Mouse (Mus musculus) midbrain, embryonic 13.5 days (tissue): ENCODE data around the gene Ccdc106. TPM values are rescaled to one million over a fixed set of nuclear protein-coding genes. Genes with fewer than 3 reads are reported as not detected.
"Not testable (repeated sequence)": the region's sequence is repeated elsewhere in the genome, so short reads cannot be mapped to it uniquely, and the experiment has no call there.

Experiments used
- ATAC-seq: fragments of 200-750 bp; cut with Nextera tagmentation; 2 replicates; pipeline ENCODE4 v1.8.0; 2017; ENCODE audit warnings: mild to moderate bottlenecking, moderate TSS enrichment, moderate library complexity
- H3K27ac ChIP-seq: fragments of 300-500 bp; sonication (generic); 2 replicates; pipeline ENCODE4 v1.5.1; 2015; ENCODE audit warnings: inconsistent platforms, mild to moderate bottlenecking, moderate library complexity
- H3K27me3 ChIP-seq: fragments of 300-500 bp; sonication (generic); 2 replicates; pipeline ENCODE4 v1.6.1; 2015; ENCODE audit warnings: mild to moderate bottlenecking, inconsistent platforms
- H3K36me3 ChIP-seq: fragments of 300-500 bp; sonication (generic); 2 replicates; pipeline ENCODE4 v1.6.1; 2015; ENCODE audit warnings: mild to moderate bottlenecking, inconsistent platforms
- H3K4me1 ChIP-seq: fragments of 300-500 bp; sonication (generic); replicated peaks from 2 replicates; pipeline ENCODE4 v1.6.1; 2015; ENCODE audit warnings: inconsistent platforms
- H3K4me2 ChIP-seq: fragments of 300-500 bp; sonication (generic); replicated peaks from 2 replicates; pipeline ENCODE4 v1.6.1; 2015; ENCODE audit warnings: moderate library complexity, mild to moderate bottlenecking, inconsistent platforms
- H3K4me3 ChIP-seq: fragments of 300-500 bp; sonication (generic); replicated peaks from 2 replicates; pipeline ENCODE4 v1.5.1; 2015; ENCODE audit warnings: mild to moderate bottlenecking, inconsistent platforms
- H3K9ac ChIP-seq: fragments of 300-500 bp; sonication (generic); replicated peaks from 2 replicates; pipeline ENCODE4 v1.6.1; 2015; ENCODE audit warnings: mild to moderate bottlenecking, inconsistent platforms
- H3K9me3 ChIP-seq: fragments of 300-500 bp; sonication (generic); 2 replicates; pipeline ENCODE4 v1.6.1; 2016; ENCODE audit warnings: mild to moderate bottlenecking, inconsistent platforms
- WGBS: fragments of 180-500 bp; shearing (Covaris S2); methylation state at CpG from one replicate; pipeline ENCODE4 v1.1.7; 2015; 5-methylcytosine and 5-hydroxymethylcytosine counted together
- polyA plus RNA-seq: library from polyadenylated mRNA; unstranded; fragments of >200 nt; fragmentation: Nextera tagmentation; extraction: Ambion mirVana; gene quantifications from 2 replicates; pipeline ENCODE4 v1.2.1, GENCODE M21; 2015

Ccdc106 gene
- polyA plus RNA-seq, 1 experiment from 2014 or later, result 30.1 TPM

DNA sequence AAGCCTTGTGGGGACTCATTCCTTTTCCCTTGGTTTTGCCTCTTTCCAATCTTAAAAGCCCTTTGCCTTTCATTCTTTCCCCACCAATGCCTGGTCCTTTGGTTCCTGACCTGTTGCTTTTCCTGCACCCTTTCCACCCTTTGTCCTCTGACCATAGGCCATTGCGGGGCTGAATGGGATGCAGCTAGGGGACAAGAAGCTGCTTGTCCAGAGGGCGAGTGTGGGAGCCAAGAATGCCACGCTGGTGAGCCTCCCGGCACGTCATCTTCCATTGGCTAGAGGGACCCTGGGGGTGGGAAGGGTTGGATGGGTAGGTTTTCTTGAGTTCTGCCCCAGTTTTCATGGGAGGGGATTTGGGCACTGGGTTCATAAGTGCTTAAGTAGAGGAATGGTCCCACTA is 54.6 kb downstream of the Ccdc106 start:
- H3K27me3 ChIP-seq, result no peaks in the 10 kb centered on the region
- no peak for ATAC-seq
- H3K27ac ChIP-seq, result no peak overlapping the region
- no peak overlapping the region for H3K4me3 ChIP-seq
- no peak overlapping the region for H3K4me2 ChIP-seq
- H3K9me3 ChIP-seq, result no peaks in the 10 kb centered on the region
- H3K9ac ChIP-seq, result no peak overlapping the region
- peaks cover 3% of the 10 kb centered on the region for H3K4me1 ChIP-seq
- peaks cover 88% of the 10 kb centered on the region for H3K36me3 ChIP-seq
- 97% methylated on average over 5 of the region's 5 CpGs for WGBS

DNA sequence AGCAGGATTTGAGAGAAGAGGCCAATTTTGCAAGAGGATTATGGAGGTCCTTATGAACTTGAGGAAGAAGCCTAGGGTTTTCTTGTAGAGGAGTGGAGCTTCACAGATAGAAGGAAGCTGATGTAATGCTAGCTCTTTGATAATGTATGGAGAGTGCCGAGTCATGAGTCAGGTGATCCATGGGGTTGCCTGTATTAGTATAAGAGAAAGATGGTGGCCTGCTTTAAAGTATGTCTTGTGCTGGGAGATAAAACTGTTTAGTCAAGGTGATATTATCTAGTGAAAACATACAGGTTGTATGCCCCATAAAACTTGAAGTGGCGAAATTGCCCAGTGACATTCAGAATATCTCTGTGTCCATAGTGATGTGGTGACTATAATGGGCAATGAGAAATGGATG is 56.6 kb downstream of the Ccdc106 start:
- H3K27ac ChIP-seq, result no peak overlapping the region
- peaks cover 17% of the 10 kb centered on the region for H3K4me1 ChIP-seq
- H3K9me3 ChIP-seq, result no peaks in the 10 kb centered on the region
- no peak overlapping the region for H3K9ac ChIP-seq
- ATAC-seq, result no peak
- H3K27me3 ChIP-seq, result no peaks in the 10 kb centered on the region
- H3K4me2 ChIP-seq, result no peak overlapping the region
- WGBS, result 88% methylated on average over 2 of the region's 2 CpGs
- no peak overlapping the region for H3K4me3 ChIP-seq
- peaks cover 69% of the 10 kb centered on the region for H3K36me3 ChIP-seq

DNA sequence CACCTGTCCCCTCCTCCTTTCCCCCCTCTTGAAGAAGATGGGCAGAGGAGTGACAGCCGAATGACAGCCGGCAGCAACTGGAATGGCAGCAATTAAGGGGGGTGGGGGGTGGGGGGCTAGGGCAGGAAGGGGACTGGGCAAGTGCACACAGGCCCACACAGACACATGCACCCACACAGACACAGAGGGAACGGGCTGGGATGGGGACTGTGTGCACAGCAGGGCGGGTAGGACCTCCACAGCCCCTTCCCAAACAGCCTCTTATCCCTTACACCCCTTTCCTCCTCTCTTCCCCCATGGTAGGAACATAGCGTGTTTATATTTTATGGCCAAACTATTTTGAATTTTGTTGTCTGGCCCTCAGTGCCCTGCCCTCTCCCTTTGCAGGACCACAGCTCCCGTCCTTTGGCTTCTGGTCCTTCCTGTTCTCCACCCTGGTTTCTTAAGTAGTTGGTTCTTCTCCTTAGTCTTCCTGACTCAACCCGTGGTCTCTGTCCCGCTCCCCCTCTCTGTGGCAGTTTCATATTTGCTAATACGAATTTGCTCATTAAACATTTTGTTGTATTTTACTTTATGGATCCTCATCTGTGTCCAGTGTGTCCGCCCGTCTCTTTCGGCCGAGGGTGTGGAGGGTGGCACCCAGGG is 59.1 kb downstream of the Ccdc106 start:
- peak overlapping the region; percentile 98 for H3K4me3 ChIP-seq
- peak; percentile 57 for ATAC-seq
- WGBS, result 55% methylated on average over 11 of the region's 13 CpGs
- peaks cover 25% of the 10 kb centered on the region for H3K4me1 ChIP-seq
- peak overlapping the region; percentile 90 for H3K27ac ChIP-seq
- not testable (repeated sequence) for H3K27me3 ChIP-seq, H3K9me3 ChIP-seq
- H3K9ac ChIP-seq, result peak overlapping the region; percentile 96; the same call in 1 of the 2 replicates
- H3K36me3 ChIP-seq, result peaks cover 57% of the 10 kb centered on the region
- H3K4me2 ChIP-seq, result peak overlapping the region; percentile 95

DNA sequence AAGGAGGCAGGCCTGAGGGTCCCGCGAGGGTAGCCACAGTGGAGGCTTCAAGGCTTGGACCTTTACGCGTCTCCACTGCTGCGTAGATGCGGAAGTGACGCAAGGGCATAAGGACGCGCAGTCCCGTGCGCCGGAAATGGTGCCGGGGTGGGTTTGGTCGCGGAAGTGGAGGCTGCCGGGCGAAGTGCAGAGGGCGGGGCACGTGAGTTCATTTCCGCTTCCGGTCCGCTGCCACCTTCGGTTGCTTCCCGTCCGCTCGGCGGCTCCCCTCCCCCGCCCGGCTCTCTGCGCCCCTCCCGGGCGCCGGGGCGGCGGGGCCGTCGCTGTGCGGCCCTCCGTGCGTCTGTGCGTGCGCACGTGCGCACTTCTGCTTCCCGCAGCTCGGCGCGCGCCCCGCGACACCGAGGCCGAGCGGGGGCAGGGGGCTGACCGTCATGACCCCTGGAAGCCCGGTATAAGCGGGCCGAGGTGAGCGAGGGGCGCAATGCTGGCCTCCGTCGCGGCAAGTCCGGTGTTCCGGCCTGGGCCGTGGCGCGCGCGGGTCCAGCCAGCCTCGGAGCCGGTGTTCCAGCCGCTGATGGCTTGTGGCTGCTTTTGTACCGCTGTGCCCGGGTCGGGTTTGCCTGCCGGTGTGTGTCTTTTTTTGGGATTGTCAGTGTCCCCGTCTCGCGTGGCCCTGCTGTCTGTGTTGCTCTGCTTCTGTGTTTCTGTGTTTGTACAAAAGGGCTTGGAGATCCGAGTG is 59.8 kb downstream of the Ccdc106 start, which contains the start of gene Epn1:
Gene Epn1, plus strand, starts transcription at position 226 of the 742 bp plus-strand sequence.
- peak within 1 kb of the TSS; percentile 95 for H3K4me2 ChIP-seq
- H3K4me3 ChIP-seq, result peak within 1 kb of the TSS; percentile 98
- peak within 1 kb of the TSS; percentile 96 for H3K9ac ChIP-seq
- peaks cover 25% of the 10 kb centered on the region for H3K4me1 ChIP-seq
- under 1% methylated on average over 79 of the region's 81 CpGs for WGBS
- ATAC-seq, result peak; percentile 98
- H3K27ac ChIP-seq, result peak within 1 kb of the TSS; percentile 90
- H3K27me3 ChIP-seq, result no peaks in the 10 kb centered on the region
- no peaks in the 10 kb centered on the region for H3K9me3 ChIP-seq
- peaks cover 57% of the 10 kb centered on the region for H3K36me3 ChIP-seq

DNA sequence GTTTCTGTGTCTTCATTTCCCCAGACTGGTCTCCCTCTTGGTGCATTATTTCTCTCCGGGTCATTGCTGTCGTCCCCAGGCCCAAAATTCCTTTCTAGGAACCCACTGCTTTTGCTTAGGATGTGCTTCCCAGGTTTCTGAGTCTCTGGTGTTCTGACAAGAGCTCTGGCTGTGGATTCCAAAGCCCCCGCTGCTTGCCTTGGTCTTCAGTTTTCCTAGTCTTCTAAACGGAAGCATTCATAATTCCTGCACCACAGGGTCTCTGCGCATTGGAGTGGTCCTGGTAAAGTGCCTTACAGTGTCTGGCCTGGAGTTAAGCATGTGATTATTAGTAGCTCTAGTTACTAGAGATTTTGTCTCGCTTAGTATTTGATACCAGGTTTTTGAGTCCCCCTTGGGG is 60.5 kb downstream of the Ccdc106 start:
- H3K27me3 ChIP-seq, result no peaks in the 10 kb centered on the region
- peak overlapping the region; percentile 98 for H3K4me3 ChIP-seq
- WGBS, result 20% methylated on average over 6 of the region's 6 CpGs
- peak overlapping the region; percentile 95 for H3K4me2 ChIP-seq
- peaks cover 28% of the 10 kb centered on the region for H3K4me1 ChIP-seq
- ATAC-seq, result no peak
- peak overlapping the region; percentile 90; the same call in 1 of the 2 replicates for H3K27ac ChIP-seq
- H3K36me3 ChIP-seq, result peaks cover 53% of the 10 kb centered on the region
- peak overlapping the region; percentile 96 for H3K9ac ChIP-seq
- H3K9me3 ChIP-seq, result no peaks in the 10 kb centered on the region

DNA sequence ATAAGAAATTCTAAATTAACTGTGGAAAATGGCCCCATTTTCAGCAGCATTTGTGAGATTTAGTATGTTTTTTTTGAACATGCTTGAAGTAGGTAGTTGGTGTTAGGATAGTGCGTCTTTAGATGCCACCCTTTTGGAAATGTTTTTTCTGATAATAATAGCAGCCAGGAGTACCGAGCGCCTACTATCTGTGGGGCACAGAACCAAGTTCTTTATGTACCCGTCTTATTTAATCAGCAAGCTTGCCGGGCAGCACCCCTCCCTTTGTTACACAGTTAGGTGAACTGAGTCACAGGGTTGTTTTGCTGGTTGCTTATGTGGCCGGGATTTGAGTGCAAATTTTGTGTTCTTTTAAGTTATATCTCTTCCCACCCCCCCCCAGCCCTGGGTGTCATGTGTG is 60.9 kb downstream of the Ccdc106 start:
- Histone ChIP-seq H3K36me3 (peaks cover 54% of the 10 kb centered on the region), H3K4me2 (peak overlapping the region; percentile 95), H3K9ac (peak overlapping the region; percentile 96), H3K4me3 (peak overlapping the region; percentile 98), H3K27me3 (no peaks in the 10 kb centered on the region), H3K27ac (no peak overlapping the region), H3K9me3 (no peaks in the 10 kb centered on the region), H3K4me1 (peaks cover 28% of the 10 kb centered on the region)
- no peak for ATAC-seq
- 75% methylated on average over 6 of the region's 6 CpGs for WGBS

DNA sequence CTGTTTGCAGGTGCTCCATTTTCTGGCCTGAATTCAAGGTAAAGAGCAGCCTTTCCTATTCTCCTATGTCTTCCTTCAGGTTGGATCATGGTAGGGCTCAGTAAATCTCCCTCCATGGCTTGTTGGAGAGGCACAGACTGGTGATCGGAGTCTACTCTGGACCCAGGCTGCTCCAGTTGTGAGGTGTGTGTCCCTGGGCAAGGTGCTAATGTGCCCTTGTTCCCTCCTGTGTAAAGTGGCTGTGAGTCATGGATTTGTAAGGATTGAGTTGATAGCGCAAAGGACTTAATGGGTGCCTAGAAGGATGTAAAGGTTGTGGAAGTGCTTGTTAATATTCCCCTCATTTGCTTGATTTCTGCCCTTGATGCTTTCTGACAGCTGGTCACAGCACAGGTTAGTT is 61.6 kb downstream of the Ccdc106 start:
- Histone ChIP-seq H3K36me3 (peaks cover 51% of the 10 kb centered on the region), H3K27ac (no peak overlapping the region), H3K4me3 (peak overlapping the region; percentile 0; the same call in 1 of the 2 replicates), H3K4me1 (peaks cover 28% of the 10 kb centered on the region), H3K4me2 (peak overlapping the region; percentile 95), H3K27me3 (no peaks in the 10 kb centered on the region), H3K9me3 (no peaks in the 10 kb centered on the region), H3K9ac (no peak overlapping the region)
- WGBS, result 98% methylated on average over 2 of the region's 2 CpGs
- no peak for ATAC-seq

DNA sequence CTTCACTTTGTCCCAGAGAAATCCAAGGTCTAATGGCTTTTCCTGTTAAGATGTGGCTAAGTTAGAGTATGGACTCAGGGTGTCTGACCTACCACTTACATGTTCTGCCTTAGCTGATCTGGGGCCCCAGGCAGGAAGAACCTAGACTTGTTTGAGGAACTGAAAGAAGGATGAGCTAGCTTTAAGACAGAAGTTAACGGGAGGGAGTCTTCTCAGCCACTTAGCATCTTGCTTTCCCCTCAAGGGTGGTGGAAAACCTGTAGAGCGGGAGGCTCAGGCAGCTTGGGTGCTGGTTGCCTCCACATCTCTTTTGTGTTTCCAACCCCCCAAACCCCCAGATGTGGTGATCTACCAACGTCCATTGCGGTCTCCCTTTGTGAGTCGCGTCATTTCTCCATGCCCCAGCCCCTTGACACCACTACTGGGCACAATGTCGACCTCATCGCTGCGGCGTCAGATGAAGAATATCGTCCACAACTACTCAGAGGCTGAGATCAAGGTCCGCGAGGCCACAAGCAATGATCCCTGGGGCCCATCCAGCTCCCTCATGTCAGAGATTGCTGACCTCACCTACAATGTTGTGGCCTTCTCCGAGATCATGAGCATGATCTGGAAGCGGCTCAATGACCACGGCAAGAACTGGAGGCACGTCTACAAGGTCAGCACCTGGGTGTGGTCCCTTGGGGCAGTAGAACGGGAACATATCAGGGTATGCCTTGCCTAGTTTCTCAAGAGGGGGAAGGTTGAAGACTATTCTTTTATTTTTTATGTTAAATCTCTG is 63.2 kb downstream of the Ccdc106 start:
- WGBS, result 94% methylated on average over 18 of the region's 18 CpGs
- no peaks in the 10 kb centered on the region for H3K9me3 ChIP-seq
- H3K4me2 ChIP-seq, result no peak overlapping the region
- no peak overlapping the region for H3K27ac ChIP-seq
- peaks cover 51% of the 10 kb centered on the region for H3K36me3 ChIP-seq
- no peaks in the 10 kb centered on the region for H3K27me3 ChIP-seq
- peaks cover 28% of the 10 kb centered on the region for H3K4me1 ChIP-seq
- H3K4me3 ChIP-seq, result no peak overlapping the region
- ATAC-seq, result no peak
- H3K9ac ChIP-seq, result no peak overlapping the region

DNA sequence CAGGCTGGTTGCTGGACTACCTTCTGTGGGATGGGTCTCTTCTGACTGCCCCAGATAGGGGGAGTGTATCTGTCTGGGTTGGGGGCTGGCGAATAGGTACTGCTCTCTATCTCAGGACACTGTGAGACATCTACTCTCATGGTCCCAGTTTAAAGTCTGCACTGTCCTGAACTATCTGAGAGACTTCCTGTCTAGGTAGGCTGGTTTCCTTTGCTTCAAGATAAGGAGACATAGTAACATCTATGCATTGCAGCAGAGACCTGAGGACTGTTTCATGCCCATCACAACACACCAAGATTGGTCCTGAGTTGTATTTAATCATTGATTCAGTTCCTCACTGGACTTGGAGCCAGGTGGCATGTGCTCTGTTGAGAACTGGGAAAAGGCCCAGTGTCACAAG is 65.2 kb downstream of the Ccdc106 start:
- H3K27me3 ChIP-seq, result no peaks in the 10 kb centered on the region
- whole genome bisulfite sequencing, result 95% methylated on average over 1 of the region's 1 CpGs
- ATAC-seq, result 0 out of 2 replicates have a peak, but pooled peaks have one; percentile 11
- H3K27ac ChIP-seq, result no peak overlapping the region
- no peaks in the 10 kb centered on the region for H3K9me3 ChIP-seq
- peaks cover 25% of the 10 kb centered on the region for H3K4me1 ChIP-seq
- H3K9ac ChIP-seq, result no peak overlapping the region
- H3K36me3 ChIP-seq, result peaks cover 57% of the 10 kb centered on the region
- H3K4me2 ChIP-seq, result no peak overlapping the region
- H3K4me3 ChIP-seq, result no peak overlapping the region

DNA sequence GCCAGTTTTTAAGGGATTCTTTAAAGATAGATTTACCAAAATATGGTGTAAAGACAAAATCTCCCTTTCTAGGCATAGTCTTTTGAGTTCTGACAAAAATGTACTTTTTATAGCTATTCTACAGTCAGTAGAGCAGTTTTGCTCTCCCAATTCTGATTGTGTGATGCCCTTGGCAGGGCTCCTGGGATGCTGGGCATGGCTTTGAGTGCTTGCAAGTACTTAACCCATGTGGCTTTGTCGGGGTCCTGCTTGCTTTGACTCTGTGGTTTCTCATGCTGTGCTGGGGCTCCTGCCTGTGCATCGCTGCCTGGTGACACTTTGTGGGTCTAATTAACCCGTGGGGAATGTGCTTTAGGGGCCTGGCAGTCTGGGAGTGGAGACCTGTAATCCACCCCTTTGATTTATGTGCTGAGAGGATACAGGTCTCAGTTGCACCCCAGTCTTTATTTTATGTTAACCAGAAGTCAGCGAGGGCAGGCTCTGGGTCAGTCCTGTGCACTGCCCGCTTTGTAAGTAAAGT is 66.6 kb downstream of the Ccdc106 start:
- 81% methylated on average over 5 of the region's 5 CpGs for WGBS
- ATAC-seq, result no peak

DNA sequence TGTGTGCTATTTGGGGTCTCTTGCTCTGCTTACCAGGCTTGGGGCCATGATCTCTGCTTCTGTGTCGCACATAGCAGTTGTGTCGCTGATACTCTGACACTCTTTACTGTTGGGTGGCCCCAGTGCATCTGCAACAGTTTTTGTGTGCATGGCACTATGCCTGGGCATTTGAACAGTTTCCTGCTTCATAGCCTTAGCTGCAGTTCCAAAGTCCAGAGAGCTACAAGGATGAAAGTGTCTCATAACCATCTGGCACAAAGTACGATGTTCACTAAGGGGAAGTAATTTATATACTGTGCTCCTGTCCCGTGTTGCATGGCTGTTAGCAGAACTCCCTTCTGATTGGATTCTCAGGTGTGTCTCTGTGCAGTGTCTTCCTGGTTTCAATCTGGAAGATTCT is 67.5 kb downstream of the Ccdc106 start:
- H3K4me1 ChIP-seq, result 0 out of 2 replicates have a peak, but pooled peaks cover 3% of the 10 kb centered on the region
- H3K36me3 ChIP-seq, result peaks cover 73% of the 10 kb centered on the region
- no peak overlapping the region for H3K4me2 ChIP-seq
- no peak overlapping the region for H3K27ac ChIP-seq
- H3K9ac ChIP-seq, result no peak overlapping the region
- 93% methylated on average over 4 of the region's 4 CpGs for WGBS
- H3K27me3 ChIP-seq, result no peaks in the 10 kb centered on the region
- ATAC-seq, result no peak
- H3K9me3 ChIP-seq, result no peaks in the 10 kb centered on the region
- no peak overlapping the region for H3K4me3 ChIP-seq

More for the DNA sequence above, 66.6 kb downstream of the Ccdc106 start:
- peaks cover 69% of the 10 kb centered on the region for H3K36me3 ChIP-seq
- no peak overlapping the region for H3K4me2 ChIP-seq
- peaks cover 10% of the 10 kb centered on the region for H3K4me1 ChIP-seq
- H3K9me3 ChIP-seq, result no peaks in the 10 kb centered on the region
- H3K27me3 ChIP-seq, result no peaks in the 10 kb centered on the region
- H3K4me3 ChIP-seq, result no peak overlapping the region
- H3K27ac ChIP-seq, result no peak overlapping the region
- no peak overlapping the region for H3K9ac ChIP-seq
